ENCODE assay signal across 9 mouse cellular contexts in genomic region chr1:89673686-89674085, GRCm38 (mm10).
A peak's percentile ranks its signal among the peaks of the same experiment; 100 is the strongest.
DNase-seq lines count a peak whose midpoint lies in the region; ATAC-seq and TF ChIP-seq lines count a peak whose summit lies in the region.
"Had no signal": no experiment of that assay in that cellular context is flagged by ENCODE, and none has a peak within 500 bp of the region (broad histone marks: within the 10 kb centered on the region; RNA-seq: fewer than 3 reads in every experiment).

No protein-coding gene starts in this region.

- H3K4me3 ChIP-seq in hindbrain, postnatal 0 days (ENCODE audit: low read length), result no peak overlapping the region
- H3K4me3 ChIP-seq in hindbrain, embryonic 16.5 days (ENCODE audit: low read length), result no peak overlapping the region
- H3K4me3 ChIP-seq in lung, embryonic 14.5 days (ENCODE audit: low read depth, low read length), result no peak overlapping the region
- no peak overlapping the region for H3K4me3 ChIP-seq in embryonic facial prominence, embryonic 11.5 days (ENCODE audit: low read depth, low read length)

- no peak overlapping the region for H3K4me2 ChIP-seq in hindbrain, postnatal 0 days (ENCODE audit: low read depth, low read length)
- H3K4me2 ChIP-seq in hindbrain, embryonic 16.5 days (ENCODE audit: low read length), result no peak overlapping the region
- no peak overlapping the region for H3K4me2 ChIP-seq in lung, embryonic 14.5 days
- no peak overlapping the region for H3K4me2 ChIP-seq in embryonic facial prominence, embryonic 11.5 days (ENCODE audit: low read depth, low read length)

- H3K4me1 ChIP-seq in hindbrain, postnatal 0 days (ENCODE audit: insufficient read depth, low read length), result peaks cover 21% of the 10 kb centered on the region
- H3K4me1 ChIP-seq in hindbrain, embryonic 16.5 days (ENCODE audit: control insufficient read depth, insufficient read depth, low read depth, low read length), result peaks cover 5% of the 10 kb centered on the region
- no peaks in the 10 kb centered on the region for H3K4me1 ChIP-seq in lung, embryonic 14.5 days (ENCODE audit: insufficient read depth)
- no peaks in the 10 kb centered on the region for H3K4me1 ChIP-seq in embryonic facial prominence, embryonic 11.5 days (ENCODE audit: control insufficient read depth, insufficient read depth, low read length)

- 93% methylated on average over 3 of the region's 3 CpGs for WGBS in hindbrain, postnatal 0 days
- 94% methylated on average over 3 of the region's 3 CpGs for WGBS in hindbrain, embryonic 16.5 days
- 83% methylated on average over 3 of the region's 3 CpGs for WGBS in lung, embryonic 14.5 days
- WGBS in embryonic facial prominence, embryonic 11.5 days, result 93% methylated on average over 3 of the region's 3 CpGs

- H3K9ac ChIP-seq in hindbrain, postnatal 0 days (replicated peaks; ENCODE audit: low read length), result no peak overlapping the region
- H3K9ac ChIP-seq in hindbrain, embryonic 16.5 days (ENCODE audit: low read depth, low read length), result no peak overlapping the region
- H3K9ac ChIP-seq in lung, embryonic 14.5 days, result no peak overlapping the region
- H3K9ac ChIP-seq in embryonic facial prominence, embryonic 11.5 days (replicated peaks; ENCODE audit: low read length), result no peak overlapping the region

- peak; percentile 61 for TF ChIP-seq CTCF in hindbrain, postnatal 0 days (IDR thresholded peaks at IDR 0.05; ENCODE audit: low read depth)
- peak; percentile 58 for TF ChIP-seq CTCF in lung, embryonic 14.5 days (IDR thresholded peaks at IDR 0.05; ENCODE audit: low read depth)

- H3K36me3 ChIP-seq in hindbrain, postnatal 0 days (ENCODE audit: insufficient read depth, low read length), result peaks cover 25% of the 10 kb centered on the region
- H3K36me3 ChIP-seq in hindbrain, embryonic 16.5 days (ENCODE audit: control insufficient read depth, insufficient read depth, low read length), result peaks cover 13% of the 10 kb centered on the region
- peaks cover 55% of the 10 kb centered on the region for H3K36me3 ChIP-seq in lung, embryonic 14.5 days (ENCODE audit: insufficient read depth)
- peaks cover 3% of the 10 kb centered on the region; the same call in 1 of the 2 replicates for H3K36me3 ChIP-seq in embryonic facial prominence, embryonic 11.5 days (replicated peaks; ENCODE audit: control insufficient read depth, insufficient read depth, low read depth, low read length)
- H3K36me3 ChIP-seq: G1E had no signal

- DNase-seq in hindbrain, postnatal 0 days (ENCODE audit: low spot score), result peak; percentile 32
- DNase-seq in lung, embryonic 14.5 days, result peak; percentile 34
- no peak for DNase-seq in lung, postnatal 25 days (ENCODE audit: low spot score)
- peak; percentile 67 for DNase-seq in ES-CJ7 (ENCODE audit: low read depth, low spot score)
- peak; percentile 48 for DNase-seq in embryonic facial prominence, embryonic 11.5 days (ENCODE audit: low spot score)
- DNase-seq: cerebellum, adult 11 months had no signal

- no peaks in the 10 kb centered on the region for H3K9me3 ChIP-seq in hindbrain, postnatal 0 days (ENCODE audit: low read length)
- H3K9me3 ChIP-seq in hindbrain, embryonic 16.5 days (ENCODE audit: control insufficient read depth, low read length), result no peaks in the 10 kb centered on the region
- no peaks in the 10 kb centered on the region for H3K9me3 ChIP-seq in lung, embryonic 14.5 days (ENCODE audit: low read depth, low read length)
- no peaks in the 10 kb centered on the region for H3K9me3 ChIP-seq in embryonic facial prominence, embryonic 11.5 days (replicated peaks; ENCODE audit: control insufficient read depth, low read length)

- ATAC-seq in hindbrain, postnatal 0 days, result no peak
- ATAC-seq in hindbrain, embryonic 16.5 days, result no peak
- no peak for ATAC-seq in lung, embryonic 14.5 days (ENCODE audit: insufficient read depth)
- ATAC-seq in embryonic facial prominence, embryonic 11.5 days (replicated peaks; ENCODE audit: insufficient number of reproducible peaks, low FRiP score, low TSS enrichment, low read depth), result no peak
- ATAC-seq in inflammation-experienced regulatory T-cells, adult 6 months, result no peak

- H3K27ac ChIP-seq in hindbrain, postnatal 0 days, result no peak overlapping the region
- no peak overlapping the region for H3K27ac ChIP-seq in hindbrain, embryonic 16.5 days (ENCODE audit: low read depth, low read length)
- H3K27ac ChIP-seq in lung, embryonic 14.5 days (ENCODE audit: low read depth), result no peak overlapping the region; the same call in 1 of the 2 replicates
- no peak overlapping the region for H3K27ac ChIP-seq in embryonic facial prominence, embryonic 11.5 days (replicated peaks; ENCODE audit: low read depth, low read length)

- no peaks in the 10 kb centered on the region for H3K27me3 ChIP-seq in hindbrain, postnatal 0 days (ENCODE audit: insufficient read depth, low read length)
- no peaks in the 10 kb centered on the region for H3K27me3 ChIP-seq in hindbrain, embryonic 16.5 days (replicated peaks; ENCODE audit: control insufficient read depth, insufficient read depth, low read length)
- no peaks in the 10 kb centered on the region for H3K27me3 ChIP-seq in lung, embryonic 14.5 days (ENCODE audit: insufficient read depth, low read length)
- H3K27me3 ChIP-seq in embryonic facial prominence, embryonic 11.5 days (ENCODE audit: control insufficient read depth, insufficient read depth, low read length), result no peaks in the 10 kb centered on the region
